Mouse (Mus musculus): ENCODE measurements at regions not wholly inside any gene's neighbourhood (a gene's known extent, or its start where the extent isn't known, plus 50 kb on each side); places are given as distances from the start of the nearest gene placed in this dataset.

GRCm38 (mm10) chr10:9416685-9417084 is 258.3 kb downstream of the Samd5 start:
- TF ChIP-seq CTCF (IDR thresholded peaks at IDR 0.05) = no peak
- TF ChIP-seq POLR2A (IDR thresholded peaks at IDR 0.05; ENCODE audit: insufficient read depth, low read depth, low read length) = no peak

Data from heart, adult 2 months (tissue).